Mouse (Mus musculus): ENCODE data around the gene Fcrl6.

The Fcrl6 gene

GRCm38 (mm10) chr1:172614654-172615053, 12.3 kb upstream of the Fcrl6 start:
- no peak for DNase-seq (ENCODE audit: extremely low read depth, low read depth)

DNA sequence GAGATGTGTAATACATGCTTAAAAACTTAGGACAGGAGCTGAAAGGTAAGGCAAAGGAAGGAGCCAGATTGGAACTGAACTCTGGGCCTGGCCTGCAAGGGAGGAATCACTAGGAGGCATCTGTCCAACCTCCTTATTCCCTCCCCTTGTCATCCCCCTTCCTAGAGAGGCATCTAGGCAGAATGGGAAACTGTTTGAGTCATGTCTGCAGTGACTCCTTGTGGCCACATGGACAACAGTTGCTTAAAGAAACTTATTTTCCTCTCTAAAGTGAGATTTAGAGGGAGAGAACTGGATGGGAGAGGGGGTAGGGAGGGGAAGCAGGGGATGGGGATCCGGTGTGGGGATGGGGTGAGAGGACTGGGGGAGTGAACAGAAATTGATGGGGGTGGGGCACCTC, 10.4 kb upstream of the Fcrl6 start:
- no peak for DNase-seq (ENCODE audit: extremely low read depth, low read depth)

GRCm38 (mm10) chr1:172611304-172611703, 9.0 kb upstream of the Fcrl6 start:
- DNase-seq (ENCODE audit: extremely low read depth, low read depth): no peak

GRCm38 (mm10) chr1:172594495-172594894, 7.9 kb downstream of the Fcrl6 start:
- peak; percentile 11 for DNase-seq (ENCODE audit: extremely low read depth, low read depth)

GRCm38 (mm10) chr1:172593956-172594355, 8.4 kb downstream of the Fcrl6 start:
- DNase-seq (ENCODE audit: extremely low read depth, low read depth): no peak

- no peak for DNase-seq (ENCODE audit: extremely low read depth, low read depth)
Measured at GRCm38 (mm10) chr1:172593321-172593720, 9.0 kb downstream of the Fcrl6 start.

DNA sequence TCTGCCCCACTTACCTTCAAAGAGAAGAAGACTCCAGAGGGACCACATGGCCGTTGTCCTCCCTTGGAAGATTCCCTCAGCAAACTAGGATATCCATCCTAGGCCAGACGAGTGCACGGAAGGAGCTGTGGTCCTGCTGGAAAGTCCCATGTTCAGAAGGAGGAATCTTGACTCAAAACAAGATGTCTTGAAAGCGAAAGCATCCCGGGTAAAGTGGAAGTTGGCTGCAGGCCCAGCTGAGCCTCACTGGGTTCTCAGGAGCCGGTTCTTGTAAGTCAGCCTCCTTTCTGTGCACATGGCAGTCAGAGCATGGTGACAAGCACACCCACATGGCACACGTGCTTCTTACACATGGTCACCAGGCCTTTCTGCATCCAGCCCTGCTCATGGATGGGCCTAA, 12.0 kb downstream of the Fcrl6 start, which contains the start of gene Slamf8:
Gene Slamf8 (minus strand): TSS at position 184 of the 400 bp plus-strand sequence.
- DNase-seq (ENCODE audit: extremely low read depth, low read depth): no peak

DNA sequence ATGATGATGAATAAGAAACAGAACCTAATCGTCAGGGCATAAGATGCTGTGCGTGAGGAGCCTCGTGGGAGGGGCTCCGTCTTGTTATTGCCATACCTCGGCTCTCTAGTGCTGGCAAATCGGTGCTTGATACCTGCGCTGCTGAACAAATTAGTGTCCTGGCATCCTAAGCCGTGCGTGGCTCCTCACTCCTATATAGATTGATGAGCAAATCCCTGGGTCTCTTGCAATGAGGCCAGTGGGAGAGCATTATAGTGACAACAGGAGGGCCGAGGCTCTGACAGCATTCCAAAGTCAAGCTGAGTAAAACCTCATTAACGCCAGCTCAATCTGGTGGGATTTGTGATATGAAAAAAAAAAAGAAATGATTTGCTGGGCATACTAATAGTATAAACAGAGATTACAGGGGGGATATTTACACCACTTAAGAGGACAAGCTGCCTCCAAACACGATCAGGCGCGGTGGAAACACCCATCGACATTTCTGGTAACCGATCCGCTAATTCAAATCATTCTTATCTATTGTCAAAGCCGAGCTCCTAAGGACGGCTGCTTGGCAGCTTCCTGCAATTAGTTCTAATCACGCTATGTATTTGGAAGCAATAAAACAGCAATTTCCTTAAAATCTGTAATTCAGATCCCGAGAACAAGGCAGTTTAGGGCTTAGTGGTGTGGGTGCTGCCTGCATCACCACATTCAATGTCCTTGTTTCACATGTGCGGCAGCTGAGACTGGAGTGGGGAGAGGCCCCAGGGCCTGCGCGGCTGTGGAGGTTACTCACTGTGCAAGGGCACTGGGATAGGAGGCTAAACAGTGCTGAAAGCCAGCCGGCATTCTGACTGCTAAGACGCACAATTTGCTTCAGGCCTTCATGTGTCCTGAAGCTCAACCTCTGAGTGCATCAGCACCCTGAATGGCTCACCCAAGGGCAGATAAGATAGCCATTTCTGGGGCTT, 16.5 kb downstream of the Fcrl6 start:
- DNase-seq (ENCODE audit: extremely low read depth, low read depth): no peak

DNA sequence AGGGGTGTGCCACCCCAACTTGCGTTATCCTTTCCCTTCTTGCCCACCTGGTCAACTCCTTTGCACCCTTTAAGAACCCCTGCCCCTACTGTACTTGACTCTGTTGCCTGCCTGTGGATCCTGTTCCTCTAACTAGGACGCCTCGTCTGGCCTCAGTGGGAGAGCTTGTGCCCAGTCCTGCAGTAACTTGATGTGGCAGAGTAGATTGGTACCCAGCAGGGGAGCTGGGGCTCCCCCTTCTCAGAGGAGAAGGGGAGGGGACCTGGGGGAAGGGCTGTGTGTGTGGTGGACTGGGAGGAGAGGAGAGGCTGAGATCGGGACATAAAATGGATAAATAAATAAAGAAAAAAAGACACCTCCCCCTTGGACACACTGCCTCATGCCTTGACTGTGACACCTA, 17.3 kb downstream of the Fcrl6 start:
- no peak for DNase-seq (ENCODE audit: extremely low read depth, low read depth)

- no peak for DNase-seq (ENCODE audit: extremely low read depth, low read depth)
Measured at GRCm38 (mm10) chr1:172584271-172584670, 18.1 kb downstream of the Fcrl6 start.

- no peak for DNase-seq (ENCODE audit: extremely low read depth, low read depth)
Measured at GRCm38 (mm10) chr1:172582436-172582835, 19.9 kb downstream of the Fcrl6 start.

DNA sequence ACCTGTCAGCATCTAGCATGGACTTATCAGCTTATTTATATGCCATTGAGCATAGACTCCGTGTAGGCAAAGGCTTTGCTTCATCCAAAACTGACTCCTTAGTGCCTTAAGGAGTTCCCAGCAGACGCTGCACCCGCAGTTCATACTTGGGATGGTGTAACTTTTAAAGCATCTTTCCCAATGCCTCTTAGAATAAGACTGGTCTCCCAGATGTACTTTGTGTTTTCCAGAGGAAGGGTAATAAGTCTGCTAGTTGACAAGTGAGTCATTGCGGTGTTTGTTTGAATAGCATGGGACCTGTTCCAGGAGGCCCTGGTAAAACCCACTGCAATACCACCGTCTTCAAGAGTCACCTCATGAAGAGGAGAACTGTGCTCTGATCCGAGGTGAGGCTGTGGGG, 22.2 kb downstream of the Fcrl6 start:
- DNase-seq (ENCODE audit: extremely low read depth, low read depth): no peak

- DNase-seq (ENCODE audit: extremely low read depth, low read depth): no peak
Measured at GRCm38 (mm10) chr1:172567758-172568157, 34.6 kb downstream of the Fcrl6 start.

DNA sequence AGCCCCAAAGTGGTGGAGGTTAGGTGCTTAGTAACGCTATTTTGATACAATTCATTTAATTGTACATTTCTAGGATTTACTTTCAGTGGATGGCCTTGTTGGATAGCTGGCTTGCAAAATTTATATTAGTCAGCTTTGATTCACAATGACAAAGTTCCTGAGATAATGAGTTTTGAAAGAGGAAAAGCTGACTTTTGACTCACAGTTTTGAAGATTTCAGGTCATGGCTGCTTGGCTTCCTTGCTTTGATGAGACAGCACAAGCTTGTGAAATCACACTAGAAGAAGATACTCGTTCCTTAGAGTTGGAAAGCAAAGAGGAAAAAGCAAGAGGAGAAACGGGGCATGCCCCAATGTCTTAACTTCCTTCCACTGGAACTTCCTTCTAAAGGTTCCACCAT, 36.2 kb downstream of the Fcrl6 start:
- no peak for DNase-seq (ENCODE audit: extremely low read depth, low read depth)

DNA sequence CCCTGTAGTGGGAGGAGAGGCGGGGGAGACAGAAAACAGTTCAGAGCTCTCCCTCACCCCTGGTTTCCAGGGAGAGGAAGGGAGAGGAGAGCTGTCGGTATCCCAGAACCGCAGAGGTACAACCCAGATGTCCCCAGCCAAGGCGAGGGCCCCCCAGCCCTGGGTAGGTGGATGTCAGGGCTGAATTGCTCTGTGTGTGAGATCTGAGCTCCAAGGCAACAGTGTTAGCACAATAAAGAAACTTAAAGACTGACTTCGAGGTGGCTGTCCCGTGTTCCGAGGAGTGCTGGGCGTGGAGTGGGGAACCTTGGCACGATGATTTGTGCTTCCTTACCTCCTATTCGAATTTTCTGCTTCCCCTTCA, 38.9 kb downstream of the Fcrl6 start:
- DNase-seq (ENCODE audit: extremely low read depth, low read depth): no peak

DNA sequence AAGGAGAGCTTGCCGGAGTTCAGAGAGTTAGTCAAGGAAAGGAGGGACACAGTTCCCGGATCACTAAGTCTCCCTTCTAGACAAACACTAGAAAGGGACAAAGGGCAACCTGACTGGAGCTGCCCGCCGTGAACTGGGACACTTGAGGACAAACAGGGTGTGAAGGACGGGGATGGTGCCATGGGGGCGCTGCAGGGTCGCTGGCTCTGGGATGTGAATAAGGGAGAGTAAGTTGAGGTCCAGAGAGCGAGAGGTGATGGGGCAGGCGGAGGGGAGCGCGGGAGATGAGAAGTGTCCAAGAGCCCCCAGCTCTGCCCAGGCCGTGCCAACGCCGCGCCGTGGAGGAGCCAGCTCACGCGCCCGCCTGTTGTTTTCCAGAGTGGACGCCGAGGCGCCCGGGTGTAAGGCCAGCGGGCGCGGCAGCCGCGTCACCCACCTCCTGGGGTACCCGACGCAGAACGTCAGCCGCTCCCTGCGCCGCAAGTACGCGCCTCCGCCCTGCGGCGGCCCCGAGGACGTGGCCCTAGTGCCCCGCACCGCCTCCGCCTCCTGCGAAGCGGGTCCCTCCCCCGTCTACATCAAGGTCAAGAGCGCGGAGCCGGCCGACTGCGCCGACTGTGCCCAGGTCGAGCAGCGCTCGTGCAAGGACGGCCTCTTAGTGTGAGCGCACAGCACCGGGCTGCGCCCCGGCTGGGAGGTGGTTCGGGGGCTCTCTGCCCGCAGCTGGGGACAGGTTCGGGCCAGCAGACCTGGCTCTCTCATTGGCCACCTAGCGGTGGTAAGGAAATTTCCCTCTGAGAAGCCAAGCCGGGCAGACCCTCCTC, 39.5 kb downstream of the Fcrl6 start:
- no peak for DNase-seq (ENCODE audit: extremely low read depth, low read depth)

DNA sequence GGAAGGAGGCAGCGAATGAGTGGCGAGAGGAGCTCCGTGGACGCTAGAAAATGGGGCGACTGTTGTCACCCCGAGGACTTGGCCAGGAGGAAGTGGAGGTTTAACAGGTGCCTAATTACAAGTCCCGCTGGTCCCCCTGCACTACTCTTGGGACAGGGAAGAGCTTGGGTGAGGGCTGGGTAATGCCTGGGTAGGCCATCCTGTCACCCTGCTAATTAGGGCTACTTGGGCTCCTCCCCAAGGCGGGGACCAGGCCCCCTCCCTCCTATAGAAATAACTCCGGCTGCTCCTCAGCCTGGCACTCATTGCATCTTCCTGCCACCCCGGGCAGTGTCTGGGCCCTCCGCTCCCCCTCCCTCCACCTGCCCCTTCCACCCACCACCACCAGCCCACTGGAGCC, 46.7 kb downstream of the Fcrl6 start, which contains the start of gene Vsig8:
Gene Vsig8 (plus strand): TSS at position 301 of the 400 bp plus-strand sequence.
- DNase-seq (ENCODE audit: extremely low read depth, low read depth): no peak

DNA sequence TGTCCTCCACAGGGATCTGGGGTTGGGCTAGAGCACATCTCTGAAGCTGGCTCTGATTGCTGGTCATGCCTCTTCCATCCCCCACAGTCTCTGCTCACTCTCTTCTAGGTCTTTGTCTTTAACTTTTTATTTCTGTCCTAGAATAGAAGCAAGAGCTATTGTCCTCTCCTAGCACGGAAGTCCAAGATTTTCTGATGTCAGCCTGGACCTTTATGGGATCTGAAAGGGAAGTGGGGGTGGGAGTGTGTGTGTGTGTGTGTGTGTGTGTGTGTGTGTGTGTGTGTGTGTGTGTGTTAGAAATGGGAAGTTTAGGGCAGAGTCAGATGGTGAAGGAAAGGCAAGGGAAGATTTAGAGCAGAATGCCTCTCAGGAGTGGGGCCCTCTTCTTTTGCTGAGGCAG, 49.7 kb downstream of the Fcrl6 start:
- DNase-seq (ENCODE audit: extremely low read depth, low read depth): no peak

- no peak for DNase-seq (ENCODE audit: extremely low read depth, low read depth)
Measured at GRCm38 (mm10) chr1:172551009-172551408, 51.3 kb downstream of the Fcrl6 start.

- DNase-seq (ENCODE audit: extremely low read depth, low read depth): peak; percentile 70
Measured at GRCm38 (mm10) chr1:172550551-172550951, 51.8 kb downstream of the Fcrl6 start.

GRCm38 (mm10) chr1:172549717-172550116, 52.6 kb downstream of the Fcrl6 start:
- DNase-seq (ENCODE audit: extremely low read depth, low read depth): no peak

DNA sequence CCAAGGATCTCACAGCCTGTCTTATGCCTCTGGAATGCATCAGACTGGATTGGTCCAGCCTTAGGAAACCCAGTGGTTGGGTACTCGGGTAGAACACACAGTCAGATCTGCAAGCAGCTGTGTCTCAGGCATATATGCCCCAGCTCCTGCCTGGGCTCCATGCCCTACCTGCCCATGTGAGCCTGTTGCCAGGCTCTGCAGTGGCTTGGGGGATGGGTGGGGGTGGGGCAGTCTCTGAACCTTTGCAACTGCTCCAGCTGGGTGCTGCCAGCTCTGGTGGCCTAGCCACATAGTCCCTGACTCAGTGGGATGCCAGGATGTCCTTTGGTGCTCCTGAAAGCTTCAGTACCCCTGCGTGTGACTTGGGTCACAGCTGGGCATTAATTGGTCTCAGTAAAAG, 53.0 kb downstream of the Fcrl6 start:
- no peak for DNase-seq (ENCODE audit: extremely low read depth, low read depth)

Measured in MEL-GATA-1-ER (cell line).